Mouse (Mus musculus) lung, postnatal 0 days (tissue): ENCODE data around the gene Galnt16. TPM values are rescaled to one million over a fixed set of nuclear protein-coding genes. Genes with fewer than 3 reads are reported as not detected.

ENCODE experiments used
- ATAC-seq: fragments of 200-750 bp; cut with Nextera tagmentation; 2 replicates; pipeline ENCODE4 v1.8.0; 2017; ENCODE audit warnings: moderate library complexity
- DNase-seq: peaks from one replicate; pipeline ENCODE4 v3.0.0-alpha.2; 2016; ENCODE audit warnings: low spot score
- H3K27ac ChIP-seq: fragments of 300-500 bp; sonication (generic); 2 replicates; pipeline ENCODE4 v1.5.1; 2014; ENCODE audit warnings: antibody characterized with exemption, mild to moderate bottlenecking, low read length, mixed read lengths
- H3K27me3 ChIP-seq: fragments of 300-500 bp; sonication (generic); replicated peaks from 2 replicates; pipeline ENCODE4 v1.6.1; 2014; ENCODE audit warnings: low read length, mixed read lengths; ENCODE audit not compliant: insufficient read depth
- H3K36me3 ChIP-seq: fragments of 300-500 bp; sonication (generic); 2 replicates; pipeline ENCODE4 v1.6.1; 2014; ENCODE audit warnings: low read length, mixed read lengths; ENCODE audit not compliant: insufficient read depth
- H3K4me1 ChIP-seq: fragments of 300-500 bp; sonication (generic); 2 replicates; pipeline ENCODE4 v1.6.1; 2014; ENCODE audit warnings: antibody characterized with exemption, low read depth, low read length, mixed read lengths; ENCODE audit not compliant: insufficient read depth
- H3K4me2 ChIP-seq: fragments of 300-500 bp; sonication (generic); replicated peaks from 2 replicates; pipeline ENCODE4 v1.6.1; 2014; ENCODE audit warnings: low read depth, mild to moderate bottlenecking, low read length, moderate library complexity, mixed read lengths
- H3K4me3 ChIP-seq: fragments of 300-500 bp; sonication (generic); 2 replicates; pipeline ENCODE4 v1.5.1; 2014; ENCODE audit warnings: low read depth, low read length
- H3K9ac ChIP-seq: fragments of 300-500 bp; sonication (generic); replicated peaks from 2 replicates; pipeline ENCODE4 v1.6.1; 2014; ENCODE audit warnings: low read depth, mild to moderate bottlenecking
- H3K9me3 ChIP-seq: fragments of 300-500 bp; sonication (generic); 2 replicates; pipeline ENCODE4 v1.6.1; 2016; ENCODE audit warnings: low read length, mixed read lengths
- CTCF ChIP-seq: IDR thresholded peaks from 2 replicates; pipeline ENCODE4 v1.5.1; 2016; ENCODE audit warnings: antibody characterized with exemption, mild to moderate bottlenecking
- EP300 ChIP-seq: IDR thresholded peaks from 2 replicates; pipeline ENCODE4 v1.6.1; 2016; ENCODE audit warnings: antibody characterized with exemption, mild to moderate bottlenecking, control low read depth
- WGBS: fragments of 180-500 bp; shearing (Covaris S2); extraction: QIAGEN DNeasy Blood & Tissue Kit; methylation state at CpG from one replicate; pipeline ENCODE4 v1.1.7; 2014; 5-methylcytosine and 5-hydroxymethylcytosine counted together
- polyA plus RNA-seq: library from polyadenylated mRNA; unstranded; fragments of >200 nt; fragmentation: Nextera tagmentation; extraction: Ambion mirVana; gene quantifications from 2 replicates; pipeline ENCODE4 v1.2.1, GENCODE M21; 2015

The Galnt16 gene
- polyA plus RNA-seq, 1 experiment from 2014 or later: 5.6 TPM

DNA sequence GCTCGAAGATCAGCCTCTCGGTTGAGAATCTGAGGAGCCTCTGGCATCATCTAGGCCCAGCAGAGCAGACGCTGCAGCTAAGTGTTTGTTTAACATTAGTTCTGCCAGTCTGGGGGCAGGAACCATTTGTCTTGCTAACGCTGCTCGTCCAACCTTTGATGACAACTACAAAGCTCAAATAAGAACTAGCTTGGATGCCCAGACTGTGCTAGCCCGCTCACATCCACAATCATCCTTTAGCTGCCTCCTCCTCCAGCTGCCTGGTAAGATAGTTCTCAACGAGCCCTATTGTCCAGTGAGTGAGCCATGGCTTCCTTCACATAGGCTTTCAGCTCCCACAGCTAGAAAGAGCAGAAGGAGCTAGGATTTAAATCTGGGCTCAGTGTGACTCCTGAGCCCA lies 80.2 kb downstream of the Galnt16 start:
- Histone ChIP-seq H3K27me3 (no peaks in the 10 kb centered on the region), H3K9me3 (no peaks in the 10 kb centered on the region), H3K4me2 (no peak overlapping the region), H3K9ac (no peak overlapping the region), H3K4me3 (no peak overlapping the region), H3K27ac (no peak overlapping the region), H3K4me1 (no peaks in the 10 kb centered on the region; the same call in 1 of the 2 replicates), H3K36me3 (no peaks in the 10 kb centered on the region)
- 32% methylated on average over 7 of the region's 7 CpGs for WGBS
- TF ChIP-seq EP300: no peak
- no peak for TF ChIP-seq CTCF
- DNase-seq (no peak), ATAC-seq (no peak)

DNA sequence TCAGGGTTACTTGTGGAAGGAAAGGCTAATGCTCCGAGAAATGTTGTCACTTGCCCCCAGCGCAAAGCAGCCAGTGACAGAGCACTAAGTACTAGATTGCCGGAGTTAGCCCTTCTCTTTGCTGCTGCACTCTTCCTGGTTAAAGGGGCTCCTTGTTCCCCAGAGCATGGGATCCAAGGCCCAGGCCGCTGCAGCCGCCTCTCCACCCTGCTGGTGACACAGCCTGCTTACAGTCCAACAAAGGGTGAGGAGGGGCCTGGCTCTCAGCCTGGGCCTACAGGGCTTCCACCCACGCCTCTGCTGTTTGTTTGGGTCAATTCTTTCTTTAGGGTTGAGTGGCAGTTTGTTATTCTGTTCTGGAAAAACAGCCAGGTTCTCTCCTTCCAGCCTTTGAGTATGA lies 80.7 kb downstream of the Galnt16 start:
- TF ChIP-seq CTCF: peak; percentile 44
- no peak for TF ChIP-seq EP300
- peak; percentile 54 for ATAC-seq
- H3K4me2 ChIP-seq: no peak overlapping the region
- H3K9ac ChIP-seq: no peak overlapping the region
- peak; percentile 46 for DNase-seq
- H3K27me3 ChIP-seq: no peaks in the 10 kb centered on the region
- peaks cover 5% of the 10 kb centered on the region for H3K4me1 ChIP-seq
- WGBS: 41% methylated on average over 6 of the region's 6 CpGs
- no peaks in the 10 kb centered on the region for H3K9me3 ChIP-seq
- no peak overlapping the region for H3K27ac ChIP-seq
- H3K36me3 ChIP-seq: no peaks in the 10 kb centered on the region
- H3K4me3 ChIP-seq: no peak overlapping the region

DNA sequence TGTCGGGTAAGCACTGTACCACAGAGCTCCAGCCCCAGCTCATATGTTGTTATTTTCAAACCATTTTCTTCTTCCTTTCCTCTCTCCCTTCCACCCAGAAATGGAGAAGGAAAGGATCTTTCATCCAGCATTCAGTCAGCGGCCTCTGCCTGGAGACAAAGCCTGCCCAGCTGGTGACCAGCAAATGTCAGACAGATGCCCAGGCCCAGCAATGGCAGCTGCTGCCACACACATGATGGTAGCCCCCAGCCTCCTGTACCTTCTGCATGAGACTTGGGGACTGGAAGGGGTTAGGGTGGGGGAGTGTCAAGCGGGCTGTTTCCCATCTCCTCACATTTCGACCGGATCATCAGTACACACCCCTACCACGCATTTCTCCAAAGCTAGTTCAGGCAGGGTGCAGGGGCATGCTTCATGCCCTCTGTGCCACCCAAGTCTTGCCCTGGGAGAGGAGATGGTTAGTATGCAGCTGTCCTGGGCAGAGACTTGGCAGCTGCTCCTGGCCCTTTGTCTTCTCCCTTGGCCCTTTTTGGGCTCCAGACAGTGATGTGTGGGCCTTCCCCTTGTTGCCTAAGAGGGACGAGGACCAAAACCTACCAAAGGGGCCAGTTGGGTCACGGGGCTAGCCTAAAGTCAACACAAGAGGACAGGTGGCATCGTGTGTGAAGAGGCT lies 83.7 kb downstream of the Galnt16 start:
- H3K4me2 ChIP-seq: no peak overlapping the region
- no peaks in the 10 kb centered on the region for H3K9me3 ChIP-seq
- TF ChIP-seq CTCF (no peak), EP300 (no peak)
- no peaks in the 10 kb centered on the region for H3K27me3 ChIP-seq
- no peak overlapping the region for H3K4me3 ChIP-seq
- no peaks in the 10 kb centered on the region for H3K36me3 ChIP-seq
- no peak overlapping the region for H3K9ac ChIP-seq
- no peak overlapping the region for H3K27ac ChIP-seq
- WGBS: 85% methylated on average over 9 of the region's 9 CpGs
- DNase-seq (no peak), ATAC-seq (no peak)
- peaks cover 14% of the 10 kb centered on the region for H3K4me1 ChIP-seq

DNA sequence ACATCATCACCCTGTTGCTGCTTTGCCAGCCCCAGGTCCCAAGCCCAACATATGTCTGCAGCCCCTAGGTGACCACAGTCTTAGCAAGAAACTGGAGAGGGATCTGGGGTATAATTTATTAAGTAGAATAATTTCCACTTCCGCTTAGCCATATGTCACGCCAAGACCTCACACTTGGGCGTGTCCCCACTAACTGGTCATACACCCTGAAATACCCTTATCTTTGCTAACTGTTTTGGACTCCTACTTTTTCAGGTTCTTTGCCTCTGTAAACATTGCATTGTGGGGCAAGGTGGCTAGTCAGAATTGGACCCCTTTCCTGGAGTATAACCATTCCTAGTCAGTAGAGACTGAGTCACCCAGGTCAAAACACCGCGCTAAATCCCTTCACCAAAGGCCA lies 84.4 kb downstream of the Galnt16 start:
- ATAC-seq: no peak
- peaks cover 14% of the 10 kb centered on the region for H3K4me1 ChIP-seq
- WGBS: 95% methylated on average over 5 of the region's 5 CpGs

DNA sequence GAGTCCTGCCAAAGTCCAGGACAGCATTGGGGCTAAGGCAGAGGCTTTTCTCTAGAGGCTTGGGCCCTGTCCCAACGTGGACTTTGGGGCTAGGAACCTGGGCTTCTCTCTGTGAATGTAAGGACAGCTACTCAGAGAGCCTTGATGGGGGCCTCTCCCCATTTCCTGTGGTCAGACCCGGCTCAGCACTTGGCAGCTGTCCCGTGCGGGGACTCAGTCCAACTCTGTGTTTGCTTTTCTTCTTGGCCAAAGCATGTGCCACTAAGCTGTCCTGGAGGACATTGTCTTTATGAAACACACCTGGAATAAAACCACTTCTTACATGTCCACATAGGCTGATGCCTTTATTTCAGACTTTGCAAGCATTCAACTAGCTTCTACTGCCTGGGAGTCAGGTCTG lies 85.5 kb downstream of the Galnt16 start:
- Histone ChIP-seq H3K27ac (peak overlapping the region; percentile 54), H3K9ac (no peak overlapping the region), H3K36me3 (no peaks in the 10 kb centered on the region), H3K4me2 (no peak overlapping the region), H3K4me3 (no peak overlapping the region), H3K27me3 (no peaks in the 10 kb centered on the region), H3K4me1 (peaks cover 14% of the 10 kb centered on the region), H3K9me3 (no peaks in the 10 kb centered on the region)
- DNase-seq (peak; percentile 73), ATAC-seq (peak; percentile 74)
- TF ChIP-seq EP300: no peak
- TF ChIP-seq CTCF: no peak
- WGBS: 3% methylated on average over 4 of the region's 4 CpGs

More for the DNA sequence above, 84.4 kb downstream of the Galnt16 start:
- no peak overlapping the region for H3K27ac ChIP-seq
- H3K9ac ChIP-seq: no peak overlapping the region
- no peaks in the 10 kb centered on the region for H3K27me3 ChIP-seq
- DNase-seq: no peak
- no peaks in the 10 kb centered on the region for H3K9me3 ChIP-seq
- H3K4me2 ChIP-seq: no peak overlapping the region
- TF ChIP-seq EP300: no peak
- TF ChIP-seq CTCF: no peak
- no peaks in the 10 kb centered on the region for H3K36me3 ChIP-seq
- no peak overlapping the region for H3K4me3 ChIP-seq

DNA sequence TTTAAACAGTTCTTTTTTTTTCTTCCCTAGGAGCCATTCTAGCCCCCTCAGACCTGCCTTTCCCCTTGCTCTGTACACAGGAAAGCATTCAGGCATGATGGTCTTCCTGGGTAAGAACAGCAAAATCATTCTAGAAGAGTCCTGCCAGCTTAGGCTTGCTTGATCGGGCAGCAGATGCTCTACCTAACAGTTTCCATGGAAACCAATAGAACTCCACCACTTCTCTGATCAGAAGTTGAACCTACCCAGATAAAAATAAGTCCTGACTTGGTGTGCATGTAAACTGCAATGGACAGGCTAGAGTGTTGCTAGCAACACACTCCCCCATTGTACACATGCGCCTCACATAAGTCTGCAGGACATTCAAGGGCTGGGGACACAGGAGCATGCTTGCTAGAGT lies 86.1 kb downstream of the Galnt16 start:
- DNase-seq: no peak
- peaks cover 14% of the 10 kb centered on the region for H3K4me1 ChIP-seq
- H3K9me3 ChIP-seq: no peaks in the 10 kb centered on the region
- H3K27ac ChIP-seq: 0 out of 2 replicates have a peak overlapping the region, but pooled peaks have one; percentile 54
- no peaks in the 10 kb centered on the region for H3K36me3 ChIP-seq
- H3K27me3 ChIP-seq: no peaks in the 10 kb centered on the region
- 78% methylated on average over 2 of the region's 2 CpGs for WGBS
- ATAC-seq: no peak
- no peak overlapping the region for H3K4me3 ChIP-seq
- no peak for TF ChIP-seq CTCF
- no peak for TF ChIP-seq EP300
- no peak overlapping the region for H3K9ac ChIP-seq
- H3K4me2 ChIP-seq: no peak overlapping the region

DNA sequence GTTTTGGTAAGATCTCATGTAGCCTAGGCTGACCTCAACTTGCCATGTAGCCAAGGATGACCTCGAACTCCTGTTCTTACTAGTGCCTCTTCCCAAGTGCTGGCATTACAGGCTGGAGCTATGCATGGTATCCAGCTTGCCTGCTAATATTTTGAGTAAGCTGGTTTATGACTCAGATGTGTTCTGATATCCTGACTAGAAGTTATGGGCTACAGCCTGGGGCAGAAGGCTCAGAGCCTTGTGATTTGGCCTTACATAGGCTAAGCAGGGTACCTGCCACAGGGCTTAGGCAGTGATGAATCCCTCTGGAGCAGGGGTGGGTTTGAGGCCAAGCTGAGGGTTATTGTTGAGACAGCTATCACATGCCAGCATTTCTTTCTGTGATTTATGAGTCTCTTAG lies 90.5 kb downstream of the Galnt16 start:
- H3K9ac ChIP-seq: no peak overlapping the region
- H3K36me3 ChIP-seq: no peaks in the 10 kb centered on the region
- H3K9me3 ChIP-seq: no peaks in the 10 kb centered on the region
- H3K4me1 ChIP-seq: peaks cover 11% of the 10 kb centered on the region
- ATAC-seq: no peak
- no peak overlapping the region for H3K27ac ChIP-seq
- no peak overlapping the region for H3K4me3 ChIP-seq
- no peak overlapping the region for H3K4me2 ChIP-seq
- no peaks in the 10 kb centered on the region for H3K27me3 ChIP-seq
- DNase-seq: no peak
- TF ChIP-seq EP300: no peak
- WGBS: 77% methylated on average over 1 of the region's 1 CpGs
